Mouse (Mus musculus) kidney, postnatal 4 days (tissue): ENCODE measurements around the gene Tmem115.

ENCODE experiments used
- DNase-seq, 2 experiments: peaks; one replicate each; pipeline ENCODE4 v3.0.0; 2021; ENCODE audit warnings: mixed read lengths in 2 of 2

Tmem115 gene

GRCm38 (mm10) chr9:107521711-107522399, 11.9 kb upstream of the Tmem115 start:
- DNase-seq = peak in 1 of 2 experiments; percentile 44

- no peak for DNase-seq
Observed at GRCm38 (mm10) chr9:107522400-107522711, 11.4 kb upstream of the Tmem115 start.

GRCm38 (mm10) chr9:107526198-107527026, 7.3 kb upstream of the Tmem115 start:
- DNase-seq = peak; percentile 94

- DNase-seq = peak; percentile 56 to 63
Observed at GRCm38 (mm10) chr9:107534408-107535202, 860 bp downstream of the Tmem115 start.

- no peak for DNase-seq
Observed at GRCm38 (mm10) chr9:107538231-107538630, 4.5 kb downstream of the Tmem115 start.

GRCm38 (mm10) chr9:107538711-107539110, 5.0 kb downstream of the Tmem115 start:
- DNase-seq = no peak

GRCm38 (mm10) chr9:107539940-107540339, 6.2 kb downstream of the Tmem115 start:
- DNase-seq = no peak

- no peak for DNase-seq
Observed at GRCm38 (mm10) chr9:107540420-107540819, 6.7 kb downstream of the Tmem115 start.

GRCm38 (mm10) chr9:107541005-107541404, 7.3 kb downstream of the Tmem115 start:
- no peak for DNase-seq

- DNase-seq = peak; percentile 95 to 97
Observed at GRCm38 (mm10) chr9:107541474-107542351, 8.0 kb downstream of the Tmem115 start, which contains the start of the genes Cyb561d2 and Nprl2. Gene Cyb561d2 (minus strand): TSS chr9:107542193. Gene Nprl2 (plus strand): TSS chr9:107542226.

- DNase-seq = no peak
Observed at GRCm38 (mm10) chr9:107542352-107542686, 8.6 kb downstream of the Tmem115 start.

- DNase-seq = peak; percentile 41 to 57
Observed at GRCm38 (mm10) chr9:107542721-107543120, 9.0 kb downstream of the Tmem115 start.

- DNase-seq = no peak
Observed at GRCm38 (mm10) chr9:107543299-107543698, 9.6 kb downstream of the Tmem115 start.

GRCm38 (mm10) chr9:107544196-107544700, 10.5 kb downstream of the Tmem115 start:
- DNase-seq = no peak

- no peak for DNase-seq
Observed at GRCm38 (mm10) chr9:107544729-107545128, 11.0 kb downstream of the Tmem115 start.

- no peak for DNase-seq
Observed at GRCm38 (mm10) chr9:107545199-107545598, 11.5 kb downstream of the Tmem115 start.

GRCm38 (mm10) chr9:107545602-107546001, 11.9 kb downstream of the Tmem115 start:
- DNase-seq = peak; percentile 88 to 89

- DNase-seq = peak; percentile 95 to 97
Observed at GRCm38 (mm10) chr9:107547026-107547425, 13.3 kb downstream of the Tmem115 start, which contains the start of gene Zmynd10. Gene Zmynd10 (plus strand): TSS chr9:107547298.

- DNase-seq = no peak
Observed at GRCm38 (mm10) chr9:107547957-107548356, 14.2 kb downstream of the Tmem115 start.

GRCm38 (mm10) chr9:107548820-107549219, 15.1 kb downstream of the Tmem115 start:
- no peak for DNase-seq

- no peak for DNase-seq
Observed at GRCm38 (mm10) chr9:107549297-107550074, 15.7 kb downstream of the Tmem115 start.
